Mouse (Mus musculus) midbrain, embryonic 16.5 days (tissue): ENCODE measurements at regions not wholly inside any gene's neighbourhood (a gene's known extent, or its start where the extent isn't known, plus 50 kb on each side); places are given as distances from the start of the nearest gene placed in this dataset.

Experiments used
- ATAC-seq: fragments of 200-750 bp; cut with Nextera tagmentation; 2 replicates; pipeline ENCODE4 v1.8.0; 2017; ENCODE audit warnings: moderate TSS enrichment
- H3K27ac ChIP-seq: fragments of 300-500 bp; sonication (generic); 2 replicates; pipeline ENCODE4 v1.5.1; 2014; ENCODE audit warnings: mild to moderate bottlenecking, low read length, mixed read lengths
- H3K27me3 ChIP-seq: fragments of 300-500 bp; sonication (generic); 2 replicates; pipeline ENCODE4 v1.6.1; 2014; ENCODE audit warnings: low read depth, low read length, mixed read lengths; ENCODE audit not compliant: control insufficient read depth, insufficient read depth
- H3K36me3 ChIP-seq: fragments of 300-500 bp; sonication (generic); 2 replicates; pipeline ENCODE4 v1.6.1; 2014; ENCODE audit warnings: mild to moderate bottlenecking, low read length, moderate library complexity, mixed read lengths; ENCODE audit not compliant: control insufficient read depth, insufficient read depth
- H3K4me1 ChIP-seq: fragments of 300-500 bp; sonication (generic); 2 replicates; pipeline ENCODE4 v1.6.1; 2014; ENCODE audit warnings: mild to moderate bottlenecking, low read length, mixed read lengths; ENCODE audit not compliant: control insufficient read depth, insufficient read depth
- H3K4me2 ChIP-seq: fragments of 300-500 bp; sonication (generic); 2 replicates; pipeline ENCODE4 v1.6.1; 2014; ENCODE audit warnings: mild to moderate bottlenecking, low read length, mixed read lengths
- H3K4me3 ChIP-seq: fragments of 300-500 bp; sonication (generic); 2 replicates; pipeline ENCODE4 v1.5.1; 2014; ENCODE audit warnings: low read depth, mild to moderate bottlenecking, low read length, moderate library complexity, mixed read lengths
- H3K9ac ChIP-seq: fragments of 300-500 bp; sonication (generic); 2 replicates; pipeline ENCODE4 v1.6.1; 2014; ENCODE audit warnings: low read depth, low read length, mixed read lengths
- H3K9me3 ChIP-seq: fragments of 300-500 bp; sonication (generic); replicated peaks from 2 replicates; pipeline ENCODE4 v1.6.1; 2014; ENCODE audit warnings: mild to moderate bottlenecking, low read length, mixed read lengths; ENCODE audit not compliant: control insufficient read depth, poor library complexity, severe bottlenecking
- WGBS: fragments of 180-500 bp; shearing (Covaris S2); extraction: QIAGEN DNeasy Blood & Tissue Kit; methylation state at CpG from one replicate; pipeline ENCODE4 v1.1.7; 2014; 5-methylcytosine and 5-hydroxymethylcytosine counted together

- no peak overlapping the region for H3K9ac ChIP-seq
- H3K4me2 ChIP-seq: no peak overlapping the region
- H3K4me1 ChIP-seq: no peaks in the 10 kb centered on the region
- H3K36me3 ChIP-seq: no peaks in the 10 kb centered on the region
- ATAC-seq: no peak
- no peak overlapping the region for H3K27ac ChIP-seq
- no peaks in the 10 kb centered on the region for H3K9me3 ChIP-seq
- WGBS: 87% methylated on average over 5 of the region's 5 CpGs
- no peaks in the 10 kb centered on the region for H3K27me3 ChIP-seq
- H3K4me3 ChIP-seq: no peak overlapping the region
Measured at GRCm38 (mm10) chr7:124573666-124574065, 591.0 kb downstream of the Hs3st4 start.

- no peaks in the 10 kb centered on the region for H3K9me3 ChIP-seq
- no peak overlapping the region for H3K4me3 ChIP-seq
- 87% methylated on average over 2 of the region's 2 CpGs for WGBS
- no peak overlapping the region for H3K27ac ChIP-seq
- no peak overlapping the region for H3K4me2 ChIP-seq
- no peaks in the 10 kb centered on the region for H3K27me3 ChIP-seq
- H3K36me3 ChIP-seq: no peaks in the 10 kb centered on the region
- ATAC-seq: no peak
- no peaks in the 10 kb centered on the region for H3K4me1 ChIP-seq
- H3K9ac ChIP-seq: no peak overlapping the region
Measured at GRCm38 (mm10) chr7:124581342-124581741, 598.7 kb downstream of the Hs3st4 start.

- Histone ChIP-seq H3K4me1 (no peaks in the 10 kb centered on the region), H3K4me2 (no peak overlapping the region), H3K27me3 (no peaks in the 10 kb centered on the region), H3K27ac (no peak overlapping the region), H3K4me3 (no peak overlapping the region), H3K9ac (no peak overlapping the region), H3K9me3 (no peaks in the 10 kb centered on the region), H3K36me3 (no peaks in the 10 kb centered on the region)
- 24% methylated on average over 1 of the region's 1 CpGs for WGBS
- ATAC-seq: no peak
Measured at GRCm38 (mm10) chr7:124585296-124585695, 602.6 kb downstream of the Hs3st4 start.

GRCm38 (mm10) chr7:124591369-124591768 lies 608.7 kb downstream of the Hs3st4 start:
- Histone ChIP-seq H3K4me3 (no peak overlapping the region), H3K9ac (no peak overlapping the region), H3K4me2 (no peak overlapping the region), H3K27me3 (no peaks in the 10 kb centered on the region), H3K27ac (no peak overlapping the region), H3K4me1 (no peaks in the 10 kb centered on the region), H3K36me3 (no peaks in the 10 kb centered on the region), H3K9me3 (no peaks in the 10 kb centered on the region)
- no peak for ATAC-seq

- no peaks in the 10 kb centered on the region for H3K27me3 ChIP-seq
- H3K36me3 ChIP-seq: no peaks in the 10 kb centered on the region
- no peak for ATAC-seq
- no peaks in the 10 kb centered on the region for H3K9me3 ChIP-seq
- no peak overlapping the region for H3K4me3 ChIP-seq
- no peak overlapping the region for H3K27ac ChIP-seq
- H3K9ac ChIP-seq: no peak overlapping the region
- no peak overlapping the region for H3K4me2 ChIP-seq
- no peaks in the 10 kb centered on the region for H3K4me1 ChIP-seq
Measured at GRCm38 (mm10) chr7:124593462-124593861, 610.8 kb downstream of the Hs3st4 start.

- H3K4me2 ChIP-seq: no peak overlapping the region
- no peaks in the 10 kb centered on the region for H3K9me3 ChIP-seq
- no peak for ATAC-seq
- no peaks in the 10 kb centered on the region for H3K27me3 ChIP-seq
- no peak overlapping the region for H3K27ac ChIP-seq
- no peaks in the 10 kb centered on the region for H3K36me3 ChIP-seq
- WGBS: 97% methylated on average over 6 of the region's 6 CpGs
- H3K4me1 ChIP-seq: no peaks in the 10 kb centered on the region
- no peak overlapping the region for H3K4me3 ChIP-seq
- H3K9ac ChIP-seq: no peak overlapping the region
Measured at GRCm38 (mm10) chr7:124600767-124601166, 618.1 kb downstream of the Hs3st4 start.

GRCm38 (mm10) chr7:124604581-124604980 lies 621.9 kb downstream of the Hs3st4 start:
- Histone ChIP-seq H3K4me2 (no peak overlapping the region), H3K27ac (no peak overlapping the region), H3K27me3 (no peaks in the 10 kb centered on the region), H3K4me1 (no peaks in the 10 kb centered on the region), H3K4me3 (no peak overlapping the region), H3K36me3 (no peaks in the 10 kb centered on the region), H3K9ac (no peak overlapping the region), H3K9me3 (no peaks in the 10 kb centered on the region)
- 79% methylated on average over 2 of the region's 2 CpGs for WGBS
- no peak for ATAC-seq

- Histone ChIP-seq H3K4me1 (no peaks in the 10 kb centered on the region), H3K36me3 (no peaks in the 10 kb centered on the region), H3K4me3 (no peak overlapping the region), H3K4me2 (no peak overlapping the region), H3K27ac (no peak overlapping the region), H3K9ac (no peak overlapping the region), H3K27me3 (no peaks in the 10 kb centered on the region), H3K9me3 (no peaks in the 10 kb centered on the region)
- ATAC-seq: no peak
- WGBS: 73% methylated on average over 1 of the region's 1 CpGs
Measured at GRCm38 (mm10) chr7:124605978-124606377, 623.3 kb downstream of the Hs3st4 start.

GRCm38 (mm10) chr7:124607061-124607460 lies 624.4 kb downstream of the Hs3st4 start:
- H3K4me3 ChIP-seq: no peak overlapping the region
- H3K9me3 ChIP-seq: no peaks in the 10 kb centered on the region
- H3K27me3 ChIP-seq: no peaks in the 10 kb centered on the region
- H3K36me3 ChIP-seq: no peaks in the 10 kb centered on the region
- ATAC-seq: no peak
- H3K4me1 ChIP-seq: no peaks in the 10 kb centered on the region
- H3K4me2 ChIP-seq: no peak overlapping the region
- no peak overlapping the region for H3K27ac ChIP-seq
- no peak overlapping the region for H3K9ac ChIP-seq

GRCm38 (mm10) chr7:124610437-124610836 lies 627.8 kb downstream of the Hs3st4 start:
- Histone ChIP-seq H3K9ac (no peak overlapping the region), H3K4me1 (no peaks in the 10 kb centered on the region), H3K9me3 (no peaks in the 10 kb centered on the region), H3K27ac (no peak overlapping the region), H3K4me3 (no peak overlapping the region), H3K27me3 (no peaks in the 10 kb centered on the region), H3K4me2 (no peak overlapping the region), H3K36me3 (no peaks in the 10 kb centered on the region)
- 91% methylated on average over 3 of the region's 3 CpGs for WGBS
- ATAC-seq: no peak
